Mouse (Mus musculus) thymus, postnatal 25 days (tissue): Measurements from ENCODE around the gene Serpine1.

Experiments used
- DNase-seq: peaks from one replicate; pipeline ENCODE4 v3.0.0; 2022

The Serpine1 gene

GRCm38 (mm10) chr5:137095135-137095534 is 23.1 kb upstream of the Serpine1 start:
- no peak for DNase-seq

- DNase-seq: no peak
These were observed 21.7 kb upstream of the Serpine1 start for GRCm38 (mm10) chr5:137093720-137094119.

GRCm38 (mm10) chr5:137091560-137091959 is 19.5 kb upstream of the Serpine1 start:
- DNase-seq: no peak

- DNase-seq: no peak
These were observed 18.8 kb upstream of the Serpine1 start for GRCm38 (mm10) chr5:137090870-137091269.

GRCm38 (mm10) chr5:137087410-137087809 is 15.3 kb upstream of the Serpine1 start:
- no peak for DNase-seq

GRCm38 (mm10) chr5:137085731-137086130 is 13.7 kb upstream of the Serpine1 start:
- no peak for DNase-seq

- DNase-seq: no peak
These were observed 13.0 kb upstream of the Serpine1 start for GRCm38 (mm10) chr5:137085021-137085420.

- DNase-seq: no peak
These were observed 11.0 kb upstream of the Serpine1 start for GRCm38 (mm10) chr5:137083051-137083450.

- no peak for DNase-seq
These were observed 7.8 kb upstream of the Serpine1 start for GRCm38 (mm10) chr5:137079849-137080248.

GRCm38 (mm10) chr5:137078616-137079015 is 6.5 kb upstream of the Serpine1 start:
- DNase-seq: no peak

GRCm38 (mm10) chr5:137078041-137078440 is 6.0 kb upstream of the Serpine1 start:
- DNase-seq: no peak

GRCm38 (mm10) chr5:137077187-137077586 is 5.1 kb upstream of the Serpine1 start:
- DNase-seq: no peak

GRCm38 (mm10) chr5:137076191-137076930 is 4.3 kb upstream of the Serpine1 start:
- no peak for DNase-seq

- no peak for DNase-seq
These were observed 3.7 kb upstream of the Serpine1 start for GRCm38 (mm10) chr5:137075726-137076125.

- no peak for DNase-seq
These were observed 2.2 kb upstream of the Serpine1 start for GRCm38 (mm10) chr5:137074191-137074651.

GRCm38 (mm10) chr5:137073141-137073540 is 1.1 kb upstream of the Serpine1 start:
- DNase-seq: no peak

- DNase-seq: no peak
These were observed 1.0 kb downstream of the Serpine1 start for GRCm38 (mm10) chr5:137070881-137071605.

- peak; percentile 25 for DNase-seq
These were observed 3.4 kb downstream of the Serpine1 start for GRCm38 (mm10) chr5:137068711-137069110.

GRCm38 (mm10) chr5:137065923-137066322 is 6.1 kb downstream of the Serpine1 start:
- no peak for DNase-seq

GRCm38 (mm10) chr5:137065454-137065853 is 6.6 kb downstream of the Serpine1 start:
- no peak for DNase-seq

GRCm38 (mm10) chr5:137062601-137063000 is 9.5 kb downstream of the Serpine1 start:
- no peak for DNase-seq

- DNase-seq: peak; percentile 58
These were observed 10.1 kb downstream of the Serpine1 start for GRCm38 (mm10) chr5:137061809-137062481.

GRCm38 (mm10) chr5:137054873-137055272 is 17.2 kb downstream of the Serpine1 start:
- no peak for DNase-seq

GRCm38 (mm10) chr5:137054299-137054698 is 17.8 kb downstream of the Serpine1 start:
- DNase-seq: no peak
